Mouse (Mus musculus) embryonic facial prominence, embryonic 13.5 days (tissue): ENCODE data around the gene Sgpl1. TPM values are rescaled to one million over a fixed set of nuclear protein-coding genes. Genes with fewer than 3 reads are reported as not detected.

Source experiments
- ATAC-seq: fragments of 200-750 bp; cut with Nextera tagmentation; 2 replicates; pipeline ENCODE4 v1.8.0; 2017; ENCODE audit warnings: low read depth; ENCODE audit not compliant: insufficient number of reproducible peaks, insufficient read depth, low FRiP score, low TSS enrichment
- H3K27ac ChIP-seq: fragments of 300-500 bp; sonication (generic); 2 replicates; pipeline ENCODE4 v1.5.1; 2015; ENCODE audit warnings: moderate library complexity, mild to moderate bottlenecking, inconsistent platforms
- H3K27me3 ChIP-seq: fragments of 300-500 bp; sonication (generic); 2 replicates; pipeline ENCODE4 v1.6.1; 2015; ENCODE audit warnings: mild to moderate bottlenecking, inconsistent platforms
- H3K36me3 ChIP-seq: fragments of 300-500 bp; sonication (generic); 2 replicates; pipeline ENCODE4 v1.6.1; 2015; ENCODE audit warnings: mild to moderate bottlenecking, inconsistent platforms
- H3K4me1 ChIP-seq: fragments of 300-500 bp; sonication (generic); 2 replicates; pipeline ENCODE4 v1.6.1; 2015; ENCODE audit warnings: inconsistent platforms
- H3K4me2 ChIP-seq: fragments of 300-500 bp; sonication (generic); 2 replicates; pipeline ENCODE4 v1.6.1; 2015; ENCODE audit warnings: moderate library complexity, mild to moderate bottlenecking, inconsistent platforms
- H3K4me3 ChIP-seq: fragments of 300-500 bp; sonication (generic); 2 replicates; pipeline ENCODE4 v1.5.1; 2015; ENCODE audit warnings: mild to moderate bottlenecking, inconsistent platforms
- H3K9ac ChIP-seq: fragments of 300-500 bp; sonication (generic); 2 replicates; pipeline ENCODE4 v1.6.1; 2015; ENCODE audit warnings: mild to moderate bottlenecking, inconsistent platforms
- H3K9me3 ChIP-seq: fragments of 300-500 bp; sonication (generic); 2 replicates; pipeline ENCODE4 v1.6.1; 2016; ENCODE audit warnings: inconsistent platforms
- WGBS: fragments of 180-500 bp; shearing (Covaris S2); methylation state at CpG from one replicate; pipeline ENCODE4 v1.1.7; 2015; ENCODE audit warnings: mixed read lengths; 5-methylcytosine and 5-hydroxymethylcytosine counted together
- polyA plus RNA-seq: library from polyadenylated mRNA; unstranded; fragments of >200 nt; fragmentation: Nextera tagmentation; extraction: Ambion mirVana; gene quantifications from 2 replicates; pipeline ENCODE4 v1.2.1, GENCODE M21; 2015

Sgpl1 gene
- polyA plus RNA-seq, 1 experiment from 2014 or later, result 75.9 TPM

DNA sequence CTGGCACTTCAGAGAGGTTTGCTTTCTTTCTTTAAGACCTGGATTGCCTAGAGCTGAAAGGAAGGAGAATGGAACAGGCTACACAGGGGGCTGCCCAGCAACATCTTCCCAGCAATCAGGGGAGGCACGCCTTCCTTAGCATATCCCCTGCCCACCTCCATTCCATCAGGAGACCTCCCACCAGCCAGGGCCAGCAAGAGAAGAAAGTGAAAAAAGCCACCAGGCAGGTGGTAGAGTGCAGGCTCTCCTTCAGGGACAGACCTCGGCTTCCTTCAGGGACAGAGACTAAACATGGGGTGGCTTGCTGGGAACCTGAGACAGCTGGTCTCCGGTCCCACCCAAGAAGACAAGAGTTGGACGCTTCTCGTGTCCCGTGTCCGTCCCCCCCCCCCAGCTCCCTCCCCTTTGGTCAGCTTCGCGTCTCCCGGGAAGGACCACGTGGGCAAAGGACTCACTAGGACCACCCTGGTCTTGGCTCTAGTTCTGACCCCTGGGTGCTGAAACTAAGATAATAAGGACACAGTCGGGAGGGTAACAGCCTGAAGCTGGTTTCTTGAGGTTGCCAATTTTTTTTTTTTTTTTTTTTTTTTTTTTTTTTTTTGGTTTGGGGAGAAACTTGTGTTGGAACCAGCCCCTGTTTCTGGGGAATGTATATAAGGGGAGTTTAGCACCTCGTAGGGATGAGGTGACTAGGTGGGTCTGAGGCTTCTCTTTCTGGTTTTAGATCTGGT lies 27.4 kb upstream of the Sgpl1 start:
- H3K36me3 ChIP-seq, result no peaks in the 10 kb centered on the region
- no peaks in the 10 kb centered on the region for H3K9me3 ChIP-seq
- ATAC-seq, result no peak
- peaks cover 7% of the 10 kb centered on the region for H3K4me1 ChIP-seq
- H3K4me3 ChIP-seq, result no peak overlapping the region
- no peak overlapping the region for H3K27ac ChIP-seq
- H3K27me3 ChIP-seq, result peaks cover 26% of the 10 kb centered on the region
- 55% methylated on average over 13 of the region's 13 CpGs for WGBS
- H3K9ac ChIP-seq, result no peak overlapping the region
- H3K4me2 ChIP-seq, result no peak overlapping the region

DNA sequence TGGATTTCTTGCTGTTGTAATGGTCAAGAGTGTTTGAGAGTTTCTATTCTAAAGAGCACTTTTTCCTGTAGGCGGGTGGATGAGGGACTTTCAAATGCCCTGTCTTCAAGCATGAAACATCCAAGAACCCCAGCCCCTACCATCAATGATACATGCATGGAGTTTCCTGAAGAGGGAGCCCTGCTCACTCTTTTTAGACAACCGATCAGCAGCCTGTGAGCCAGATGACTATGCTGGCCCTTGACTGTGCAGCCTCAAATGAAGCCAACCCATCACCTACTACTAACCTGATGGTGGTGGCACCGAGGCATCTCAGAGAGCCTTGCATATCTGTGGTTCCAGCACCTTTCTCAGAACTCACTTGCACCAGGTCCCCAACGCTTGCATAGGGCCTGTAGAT lies 25.0 kb upstream of the Sgpl1 start:
- no peaks in the 10 kb centered on the region for H3K9me3 ChIP-seq
- no peak overlapping the region for H3K27ac ChIP-seq
- H3K4me3 ChIP-seq, result no peak overlapping the region
- no peak overlapping the region for H3K4me2 ChIP-seq
- no peaks in the 10 kb centered on the region for H3K36me3 ChIP-seq
- 74% methylated on average over 4 of the region's 4 CpGs for WGBS
- peaks cover 9% of the 10 kb centered on the region for H3K4me1 ChIP-seq
- no peak overlapping the region for H3K9ac ChIP-seq
- ATAC-seq, result no peak
- H3K27me3 ChIP-seq, result peaks cover 26% of the 10 kb centered on the region

DNA sequence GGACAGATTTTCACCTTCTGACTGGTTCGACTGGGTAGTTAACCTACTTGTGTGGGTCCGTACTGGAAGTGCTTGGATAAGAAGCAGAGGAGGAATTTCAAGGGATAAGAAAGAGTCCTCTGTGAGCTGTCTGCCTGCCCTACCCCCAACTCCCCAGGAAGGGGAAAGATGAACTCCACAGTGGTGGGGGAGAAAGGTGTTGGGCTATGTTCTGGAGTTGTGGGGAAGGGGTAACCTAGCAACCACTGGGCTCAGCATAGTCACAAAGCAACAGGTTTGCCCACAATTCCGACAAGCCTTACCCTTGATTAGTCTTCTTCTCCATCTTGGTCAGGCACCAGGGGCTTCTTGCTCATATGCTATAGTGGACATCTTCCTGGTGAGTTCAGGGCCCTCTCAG lies 24.2 kb upstream of the Sgpl1 start, which contains the start of gene Tbata:
Gene Tbata, plus strand, starts transcription at position 301 of the 400 bp plus-strand sequence.
- WGBS, result 64% methylated on average over 3 of the region's 3 CpGs
- H3K36me3 ChIP-seq, result no peaks in the 10 kb centered on the region

DNA sequence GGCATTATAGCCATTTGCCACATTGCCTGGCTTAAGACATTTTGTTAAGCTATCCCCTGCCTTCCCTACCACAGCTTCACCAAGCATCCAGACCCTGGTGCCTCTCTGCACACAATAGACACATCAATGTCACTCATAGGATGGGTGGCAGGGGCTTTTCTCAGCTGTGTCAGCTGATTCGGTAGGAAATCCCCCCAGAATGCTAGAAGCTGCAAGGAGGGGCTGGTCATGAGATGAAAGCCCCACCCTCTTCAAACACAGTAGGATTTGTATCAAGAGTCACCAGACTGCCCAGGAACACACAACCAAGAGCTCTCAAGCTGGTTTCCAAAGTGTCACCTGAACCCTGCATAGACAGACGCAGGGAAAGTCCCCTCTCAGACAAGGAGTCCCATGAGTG lies 20.9 kb upstream of the Sgpl1 start:
- no peak for ATAC-seq
- WGBS, result 54% methylated on average over 2 of the region's 2 CpGs
- H3K9me3 ChIP-seq, result no peaks in the 10 kb centered on the region
- no peak overlapping the region for H3K4me3 ChIP-seq
- H3K9ac ChIP-seq, result no peak overlapping the region
- no peak overlapping the region for H3K27ac ChIP-seq
- H3K36me3 ChIP-seq, result no peaks in the 10 kb centered on the region
- H3K4me1 ChIP-seq, result peaks cover 7% of the 10 kb centered on the region; the same call in 1 of the 2 replicates
- H3K27me3 ChIP-seq, result peaks cover 10% of the 10 kb centered on the region
- no peak overlapping the region for H3K4me2 ChIP-seq

More for the DNA sequence above, 24.2 kb upstream of the Sgpl1 start, which contains the start of gene Tbata:
- H3K9ac ChIP-seq, result no peak within 1 kb of the TSS
- H3K27ac ChIP-seq, result no peak within 1 kb of the TSS
- no peaks in the 10 kb centered on the region for H3K9me3 ChIP-seq
- H3K4me1 ChIP-seq, result peaks cover 14% of the 10 kb centered on the region
- H3K4me2 ChIP-seq, result no peak within 1 kb of the TSS
- H3K4me3 ChIP-seq, result no peak within 1 kb of the TSS
- peaks cover 24% of the 10 kb centered on the region for H3K27me3 ChIP-seq
- ATAC-seq, result no peak

DNA sequence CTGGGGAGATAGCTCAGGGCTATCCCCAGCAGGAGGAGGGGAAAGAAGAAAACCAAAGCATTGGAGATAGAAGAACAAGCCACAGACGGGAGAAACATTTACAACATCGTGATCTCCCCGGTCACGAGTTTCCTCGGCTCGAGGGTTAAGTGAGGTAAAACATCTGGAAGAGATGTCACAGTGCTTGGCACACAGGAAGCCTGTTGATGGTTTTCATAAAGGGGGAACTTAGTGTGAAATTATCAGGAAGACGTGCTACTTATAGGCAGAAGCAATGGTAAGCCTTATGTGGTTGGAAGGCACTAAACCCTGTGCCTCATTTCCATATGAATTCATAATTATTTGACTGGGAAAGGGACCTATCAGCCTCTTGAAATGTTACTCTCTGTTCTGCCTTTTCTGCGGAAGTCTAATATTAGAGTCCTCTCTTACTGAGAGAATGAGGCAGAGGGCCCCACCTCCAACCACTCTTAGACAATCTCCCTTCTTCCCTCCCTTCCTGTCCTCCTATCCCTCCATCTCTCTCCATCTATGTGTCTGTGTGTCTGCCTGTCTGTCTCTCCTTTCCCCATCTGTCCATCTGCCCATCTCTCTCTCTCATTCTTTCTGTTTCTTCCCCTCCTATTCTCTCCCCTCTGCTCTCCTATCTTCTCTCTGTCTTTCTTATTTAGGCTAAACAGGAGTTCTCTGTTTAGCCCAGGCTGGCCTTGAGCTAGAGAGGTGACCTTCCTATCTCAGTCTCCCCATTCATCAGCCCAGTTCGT lies 20.0 kb upstream of the Sgpl1 start:
- Histone ChIP-seq H3K27ac (no peak overlapping the region), H3K36me3 (no peaks in the 10 kb centered on the region), H3K4me2 (no peak overlapping the region), H3K27me3 (peaks cover 10% of the 10 kb centered on the region), H3K4me3 (no peak overlapping the region), H3K9ac (no peak overlapping the region), H3K9me3 (no peaks in the 10 kb centered on the region), H3K4me1 (peaks cover 7% of the 10 kb centered on the region; the same call in 1 of the 2 replicates)
- WGBS, result 29% methylated on average over 9 of the region's 9 CpGs
- no peak for ATAC-seq

DNA sequence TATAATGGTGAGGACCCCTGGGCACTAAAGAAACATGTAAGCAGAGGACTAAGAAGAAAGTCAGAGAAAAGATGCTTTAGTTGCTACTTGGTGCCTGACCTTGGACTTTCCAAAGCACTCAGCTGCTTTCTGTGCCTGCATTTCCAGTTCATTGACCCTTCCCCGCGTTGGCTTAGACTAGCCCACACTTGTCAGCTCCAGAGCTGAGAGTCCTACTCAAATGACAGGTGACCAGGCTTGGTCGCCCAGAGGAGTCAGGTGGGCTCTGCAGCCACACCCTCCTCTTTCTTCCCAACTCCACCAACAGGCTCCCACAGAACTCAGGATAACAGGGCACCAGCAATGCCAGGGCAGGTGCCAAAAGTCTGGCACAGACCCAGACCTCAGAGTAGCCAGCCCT lies 14.9 kb upstream of the Sgpl1 start:
- 64% methylated on average over 3 of the region's 3 CpGs for WGBS
- ATAC-seq, result no peak
- Histone ChIP-seq H3K4me3 (no peak overlapping the region), H3K9ac (no peak overlapping the region), H3K36me3 (no peaks in the 10 kb centered on the region), H3K9me3 (no peaks in the 10 kb centered on the region), H3K4me2 (no peak overlapping the region), H3K27ac (no peak overlapping the region), H3K4me1 (peaks cover 4% of the 10 kb centered on the region; the same call in 1 of the 2 replicates), H3K27me3 (no peaks in the 10 kb centered on the region)

DNA sequence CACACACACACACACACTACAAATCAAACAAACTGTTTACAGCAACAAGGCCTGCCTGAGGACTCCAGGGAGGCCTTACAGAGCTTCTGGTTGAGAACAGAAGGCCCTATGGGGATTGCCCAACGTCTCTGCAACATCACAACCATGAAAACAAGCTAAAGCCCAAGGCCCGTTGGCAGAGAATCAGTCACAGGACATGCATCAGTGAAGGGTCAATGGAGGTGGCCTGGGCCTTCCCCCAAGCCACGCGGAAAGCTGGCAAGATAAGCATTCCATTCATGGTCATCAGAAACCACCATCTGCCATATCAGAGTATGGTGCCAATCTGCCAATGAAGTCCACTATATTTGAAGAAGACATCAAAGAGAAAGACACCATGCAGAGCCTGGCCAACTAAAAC lies 13.2 kb upstream of the Sgpl1 start:
- Histone ChIP-seq H3K27me3 (no peaks in the 10 kb centered on the region), H3K9ac (no peak overlapping the region), H3K4me2 (no peak overlapping the region), H3K27ac (no peak overlapping the region), H3K4me1 (no peaks in the 10 kb centered on the region), H3K4me3 (no peak overlapping the region), H3K9me3 (no peaks in the 10 kb centered on the region), H3K36me3 (no peaks in the 10 kb centered on the region)
- ATAC-seq, result no peak
- WGBS, result 72% methylated on average over 4 of the region's 4 CpGs

DNA sequence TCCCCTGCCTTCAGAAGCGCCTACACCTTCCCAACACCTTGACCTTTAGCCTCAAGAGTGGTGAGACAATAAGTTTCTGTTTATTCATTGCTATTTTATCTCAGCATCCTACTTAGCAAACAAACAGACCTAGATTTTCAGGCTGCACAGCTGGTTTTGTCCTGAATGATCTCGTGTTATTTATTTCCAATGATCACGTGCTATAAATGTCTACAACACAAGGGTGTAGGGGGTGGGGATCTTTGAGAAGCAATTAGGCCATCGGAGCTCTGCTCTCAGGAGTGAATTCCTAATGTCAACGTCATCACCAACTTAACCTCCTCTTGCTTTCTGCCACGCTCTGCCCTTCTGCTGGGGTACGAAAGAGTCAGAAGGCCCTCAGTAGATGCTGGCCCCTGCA lies 12.6 kb upstream of the Sgpl1 start:
- Histone ChIP-seq H3K4me2 (no peak overlapping the region), H3K4me1 (no peaks in the 10 kb centered on the region), H3K27me3 (no peaks in the 10 kb centered on the region), H3K4me3 (no peak overlapping the region), H3K9ac (no peak overlapping the region), H3K27ac (no peak overlapping the region), H3K9me3 (no peaks in the 10 kb centered on the region), H3K36me3 (no peaks in the 10 kb centered on the region)
- ATAC-seq, result no peak
- 81% methylated on average over 7 of the region's 7 CpGs for WGBS

DNA sequence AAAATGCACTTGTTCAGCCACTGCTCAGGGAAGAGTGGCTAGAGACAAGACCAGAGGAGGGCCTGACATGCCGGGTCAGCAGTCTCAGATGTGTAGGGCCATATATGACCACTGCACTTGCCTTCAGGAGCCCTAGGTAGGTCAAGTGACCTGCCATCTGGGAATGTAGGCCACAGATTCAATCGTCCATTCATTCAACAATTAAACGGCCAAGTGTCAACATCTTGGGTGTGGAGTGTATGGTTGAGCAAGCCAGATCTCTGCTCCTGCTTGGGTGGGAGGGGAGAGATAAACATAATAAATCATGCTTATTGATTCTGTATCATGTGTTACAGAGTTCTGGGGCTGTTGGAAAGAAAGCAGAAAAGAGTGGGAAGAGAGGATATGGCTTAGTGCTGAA lies 11.1 kb upstream of the Sgpl1 start:
- H3K27me3 ChIP-seq, result no peaks in the 10 kb centered on the region
- WGBS, result 81% methylated on average over 3 of the region's 3 CpGs
- no peak for ATAC-seq
- H3K9ac ChIP-seq, result no peak overlapping the region
- no peaks in the 10 kb centered on the region for H3K36me3 ChIP-seq
- no peak overlapping the region for H3K27ac ChIP-seq
- H3K4me1 ChIP-seq, result no peaks in the 10 kb centered on the region
- H3K4me2 ChIP-seq, result no peak overlapping the region
- H3K4me3 ChIP-seq, result no peak overlapping the region
- no peaks in the 10 kb centered on the region for H3K9me3 ChIP-seq

DNA sequence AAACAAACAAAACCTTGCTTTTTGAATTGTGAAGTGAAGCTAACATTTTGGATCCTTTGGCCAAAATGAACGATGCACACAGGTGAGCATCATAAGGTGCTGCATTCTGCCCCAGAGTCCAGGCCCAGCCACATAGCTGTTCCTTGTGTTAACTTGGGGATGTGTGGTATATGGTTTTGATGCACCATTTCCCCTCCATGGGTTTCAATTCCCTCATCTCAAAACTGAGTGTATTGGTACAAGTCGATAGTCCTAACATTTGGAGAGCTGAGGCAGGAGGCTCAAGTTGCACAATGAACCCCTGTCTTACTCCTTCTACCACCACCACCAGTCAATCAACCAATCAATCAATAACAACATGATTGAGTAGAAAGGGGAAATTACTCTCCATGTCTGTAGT lies 8.9 kb upstream of the Sgpl1 start:
- 87% methylated on average over 2 of the region's 2 CpGs for WGBS
- no peak for ATAC-seq

DNA sequence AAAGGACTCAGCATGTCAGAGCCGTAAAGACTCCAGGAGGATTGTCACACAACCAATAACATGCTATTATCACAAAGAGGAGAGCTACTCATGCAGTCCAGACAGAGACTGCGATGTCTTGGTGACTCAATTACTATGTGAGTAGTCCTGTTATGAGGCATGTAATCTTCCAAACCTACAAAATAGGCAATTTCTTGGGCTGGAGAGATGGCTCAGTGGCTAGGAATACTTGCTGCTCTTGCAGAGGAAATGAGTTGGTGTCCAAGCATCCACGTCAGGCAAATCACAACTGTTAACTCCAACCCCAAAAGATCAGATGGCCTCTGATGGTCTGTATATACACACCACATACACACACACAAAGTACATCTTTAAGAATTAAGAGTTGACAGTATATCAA lies 8.1 kb upstream of the Sgpl1 start:
- ATAC-seq, result no peak
- H3K36me3 ChIP-seq, result no peaks in the 10 kb centered on the region
- no peaks in the 10 kb centered on the region for H3K27me3 ChIP-seq
- H3K4me3 ChIP-seq, result no peak overlapping the region
- H3K9ac ChIP-seq, result no peak overlapping the region
- 81% methylated on average over 3 of the region's 3 CpGs for WGBS
- H3K27ac ChIP-seq, result no peak overlapping the region
- no peaks in the 10 kb centered on the region for H3K9me3 ChIP-seq
- no peak overlapping the region for H3K4me2 ChIP-seq
- peaks cover under 1% of the 10 kb centered on the region; the same call in 1 of the 2 replicates for H3K4me1 ChIP-seq

More for the DNA sequence above, 8.9 kb upstream of the Sgpl1 start:
- Histone ChIP-seq H3K9ac (no peak overlapping the region), H3K4me1 (no peaks in the 10 kb centered on the region), H3K27ac (no peak overlapping the region), H3K4me3 (no peak overlapping the region), H3K36me3 (no peaks in the 10 kb centered on the region), H3K4me2 (no peak overlapping the region), H3K27me3 (no peaks in the 10 kb centered on the region), H3K9me3 (no peaks in the 10 kb centered on the region)

DNA sequence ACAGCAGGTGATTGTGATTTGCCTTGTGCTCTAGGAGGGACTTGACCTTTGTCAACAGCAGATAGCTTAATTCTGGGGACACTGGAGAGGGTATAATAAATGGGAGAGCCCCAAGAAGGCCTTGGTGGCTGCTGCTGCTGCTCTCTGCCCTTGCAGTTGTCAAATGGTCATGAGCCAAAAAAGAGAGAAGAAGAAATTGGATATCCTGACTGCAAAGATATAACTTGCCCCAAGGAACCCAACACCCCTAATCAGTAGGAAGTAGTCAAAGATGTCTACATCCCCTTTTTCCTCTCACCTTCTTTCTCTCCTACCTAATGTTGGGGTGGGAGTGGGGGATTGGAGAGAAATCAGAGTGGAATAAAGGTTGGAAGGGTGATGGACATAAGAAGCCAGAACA lies 4.6 kb upstream of the Sgpl1 start:
- Histone ChIP-seq H3K4me3 (no peak overlapping the region), H3K9ac (no peak overlapping the region), H3K4me1 (peaks cover 4% of the 10 kb centered on the region; the same call in 1 of the 2 replicates), H3K27me3 (no peaks in the 10 kb centered on the region), H3K9me3 (no peaks in the 10 kb centered on the region), H3K36me3 (no peaks in the 10 kb centered on the region), H3K27ac (no peak overlapping the region), H3K4me2 (no peak overlapping the region)
- no peak for ATAC-seq
